Comparison of ENCODE assay signal across 8 mouse cellular contexts in genomic region chr8:71130411-71131261, GRCm38 (mm10).
A peak's percentile ranks its signal among the peaks of the same experiment; 100 is the strongest.
DNase-seq lines count a peak whose midpoint lies in the region; ATAC-seq and TF ChIP-seq lines count a peak whose summit lies in the region.

No protein-coding gene starts in this region.

- no peak for TF ChIP-seq CTCF in intestine, postnatal 0 days (IDR thresholded peaks at IDR 0.05; ENCODE audit: low read depth)

- no peak for DNase-seq in forebrain, embryonic 11.5 days (ENCODE audit: low spot score)
- no peak for DNase-seq in forebrain, embryonic 14.5 days (ENCODE audit: low spot score)
- DNase-seq in lung, postnatal 14 days = no peak
- DNase-seq in liver, embryonic 11.5 days (ENCODE audit: low spot score) = no peak
- no peak for DNase-seq in cerebellum, postnatal 14 days

- H3K4me2 ChIP-seq in forebrain, embryonic 11.5 days (ENCODE audit: low read depth, low read length, severe bottlenecking) = no peak overlapping the region
- no peak overlapping the region for H3K4me2 ChIP-seq in forebrain, embryonic 14.5 days (ENCODE audit: low read length)
- no peak overlapping the region for H3K4me2 ChIP-seq in lung, embryonic 15.5 days
- H3K4me2 ChIP-seq in intestine, postnatal 0 days (replicated peaks; ENCODE audit: low read depth) = no peak overlapping the region
- no peak overlapping the region for H3K4me2 ChIP-seq in stomach, embryonic 15.5 days
- no peak overlapping the region for H3K4me2 ChIP-seq in liver, embryonic 11.5 days

- no peaks in the 10 kb centered on the region for H3K36me3 ChIP-seq in forebrain, embryonic 11.5 days (ENCODE audit: control insufficient read depth, insufficient read depth, low read length)
- no peaks in the 10 kb centered on the region for H3K36me3 ChIP-seq in forebrain, embryonic 14.5 days (ENCODE audit: control insufficient read depth, insufficient read depth, low read length)
- H3K36me3 ChIP-seq in lung, embryonic 15.5 days = no peaks in the 10 kb centered on the region
- no peaks in the 10 kb centered on the region for H3K36me3 ChIP-seq in intestine, postnatal 0 days (ENCODE audit: control insufficient read depth, insufficient read depth)
- no peaks in the 10 kb centered on the region for H3K36me3 ChIP-seq in stomach, embryonic 15.5 days
- no peaks in the 10 kb centered on the region for H3K36me3 ChIP-seq in liver, embryonic 11.5 days (ENCODE audit: control insufficient read depth, insufficient read depth, low read length)

- H3K4me1 ChIP-seq in forebrain, embryonic 11.5 days (replicated peaks; ENCODE audit: control insufficient read depth, insufficient read depth, low read length) = no peaks in the 10 kb centered on the region
- H3K4me1 ChIP-seq in forebrain, embryonic 14.5 days (ENCODE audit: control insufficient read depth, insufficient read depth, low read length) = no peaks in the 10 kb centered on the region
- no peaks in the 10 kb centered on the region for H3K4me1 ChIP-seq in lung, embryonic 15.5 days
- H3K4me1 ChIP-seq in intestine, postnatal 0 days (replicated peaks; ENCODE audit: control insufficient read depth, insufficient read depth, low read length) = no peaks in the 10 kb centered on the region
- no peaks in the 10 kb centered on the region for H3K4me1 ChIP-seq in stomach, embryonic 15.5 days
- H3K4me1 ChIP-seq in liver, embryonic 11.5 days (replicated peaks; ENCODE audit: control insufficient read depth, insufficient read depth, low read length) = no peaks in the 10 kb centered on the region

- ATAC-seq in forebrain, embryonic 11.5 days (replicated peaks; ENCODE audit: low FRiP score) = peak; percentile 53; the same call in 1 of the 2 replicates
- ATAC-seq in forebrain, embryonic 14.5 days = no peak
- ATAC-seq in lung, embryonic 15.5 days (ENCODE audit: borderline replicate concordance, extremely low read depth, low FRiP score, low TSS enrichment) = peak; percentile 59; the same call in 1 of the 2 replicates
- ATAC-seq in intestine, postnatal 0 days = peak; percentile 33; the same call in 1 of the 2 replicates
- peak; percentile 61 for ATAC-seq in stomach, embryonic 15.5 days (ENCODE audit: insufficient read depth, low FRiP score, low read depth)
- ATAC-seq in liver, embryonic 11.5 days (replicated peaks; ENCODE audit: low FRiP score) = no peak; the same call in 1 of the 2 replicates

- H3K27ac ChIP-seq in forebrain, embryonic 11.5 days (ENCODE audit: low read depth, low read length) = no peak overlapping the region
- H3K27ac ChIP-seq in forebrain, embryonic 14.5 days (ENCODE audit: low read depth, low read length) = no peak overlapping the region
- H3K27ac ChIP-seq in lung, embryonic 15.5 days = no peak overlapping the region
- H3K27ac ChIP-seq in intestine, postnatal 0 days (ENCODE audit: low read depth, low read length) = no peak overlapping the region
- H3K27ac ChIP-seq in stomach, embryonic 15.5 days = no peak overlapping the region
- no peak overlapping the region for H3K27ac ChIP-seq in liver, embryonic 11.5 days (ENCODE audit: low read depth, low read length)

- no peaks in the 10 kb centered on the region for H3K27me3 ChIP-seq in forebrain, embryonic 11.5 days (ENCODE audit: control insufficient read depth, insufficient read depth, low read length)
- H3K27me3 ChIP-seq in forebrain, embryonic 14.5 days (replicated peaks; ENCODE audit: control insufficient read depth, insufficient read depth, low read length) = no peaks in the 10 kb centered on the region
- H3K27me3 ChIP-seq in lung, embryonic 15.5 days = no peaks in the 10 kb centered on the region
- H3K27me3 ChIP-seq in intestine, postnatal 0 days (replicated peaks; ENCODE audit: control insufficient read depth, insufficient read depth, low read length) = no peaks in the 10 kb centered on the region
- H3K27me3 ChIP-seq in stomach, embryonic 15.5 days (replicated peaks) = no peaks in the 10 kb centered on the region
- no peaks in the 10 kb centered on the region for H3K27me3 ChIP-seq in liver, embryonic 11.5 days (replicated peaks; ENCODE audit: control insufficient read depth, insufficient read depth, low read length)

- 68% methylated on average over 4 of the region's 4 CpGs for WGBS in forebrain, embryonic 11.5 days
- WGBS in forebrain, embryonic 14.5 days = 67% methylated on average over 4 of the region's 4 CpGs
- WGBS in lung, embryonic 15.5 days = 56% methylated on average over 4 of the region's 4 CpGs
- 63% methylated on average over 4 of the region's 4 CpGs for WGBS in intestine, postnatal 0 days
- WGBS in stomach, embryonic 15.5 days = 61% methylated on average over 4 of the region's 4 CpGs
- 57% methylated on average over 4 of the region's 4 CpGs for WGBS in liver, embryonic 11.5 days

- H3K4me3 ChIP-seq in forebrain, embryonic 11.5 days (ENCODE audit: low read depth, low read length) = no peak overlapping the region
- H3K4me3 ChIP-seq in forebrain, embryonic 14.5 days (ENCODE audit: low read depth, low read length) = no peak overlapping the region
- H3K4me3 ChIP-seq in lung, embryonic 15.5 days = no peak overlapping the region
- H3K4me3 ChIP-seq in intestine, postnatal 0 days (ENCODE audit: low read depth, low read length) = no peak overlapping the region
- no peak overlapping the region for H3K4me3 ChIP-seq in stomach, embryonic 15.5 days (replicated peaks)
- H3K4me3 ChIP-seq in liver, embryonic 11.5 days (ENCODE audit: low read depth, low read length) = no peak overlapping the region

- H3K9ac ChIP-seq in forebrain, embryonic 11.5 days (ENCODE audit: low read length) = no peak overlapping the region
- H3K9ac ChIP-seq in forebrain, embryonic 14.5 days (ENCODE audit: low read length) = no peak overlapping the region
- H3K9ac ChIP-seq in lung, embryonic 15.5 days = no peak overlapping the region
- no peak overlapping the region for H3K9ac ChIP-seq in intestine, postnatal 0 days (ENCODE audit: low read depth, low read length)
- H3K9ac ChIP-seq in stomach, embryonic 15.5 days = no peak overlapping the region
- H3K9ac ChIP-seq in liver, embryonic 11.5 days (ENCODE audit: low read depth, low read length) = no peak overlapping the region

- no peaks in the 10 kb centered on the region for H3K9me3 ChIP-seq in forebrain, embryonic 11.5 days (ENCODE audit: control insufficient read depth, low read length)
- no peaks in the 10 kb centered on the region for H3K9me3 ChIP-seq in forebrain, embryonic 14.5 days (replicated peaks; ENCODE audit: control insufficient read depth, low read length)
- no peaks in the 10 kb centered on the region for H3K9me3 ChIP-seq in lung, embryonic 15.5 days
- H3K9me3 ChIP-seq in intestine, postnatal 0 days (ENCODE audit: control insufficient read depth) = no peaks in the 10 kb centered on the region
- no peaks in the 10 kb centered on the region for H3K9me3 ChIP-seq in stomach, embryonic 15.5 days
- H3K9me3 ChIP-seq in liver, embryonic 11.5 days (ENCODE audit: control insufficient read depth, low read length) = no peaks in the 10 kb centered on the region

Comparison
In these comparisons a context has a peak if more than half of its experiments do, and no peak if none do; other contexts are left out.
1. ATAC-seq: peak in forebrain, embryonic 11.5 days (single experiment), lung, embryonic 15.5 days (single experiment), intestine, postnatal 0 days (single experiment) and stomach, embryonic 15.5 days (single experiment); none in forebrain, embryonic 14.5 days (single experiment) and liver, embryonic 11.5 days (single experiment).